Mouse (Mus musculus) hindbrain, embryonic 15.5 days (tissue): Measurements from ENCODE around the gene Bend5. TPM values are rescaled to one million over a fixed set of nuclear protein-coding genes. Genes with fewer than 3 reads are reported as not detected.
A peak's percentile ranks its signal among the peaks of the same experiment; 100 is the strongest.

ENCODE experiments used
- ATAC-seq: fragments of 200-750 bp; cut with Nextera tagmentation; 2 replicates; pipeline ENCODE4 v1.8.0; 2017; ENCODE audit warnings: low read depth, moderate number of reproducible peaks, moderate TSS enrichment; ENCODE audit not compliant: low FRiP score
- H3K27ac ChIP-seq: fragments of 300-500 bp; sonication (generic); replicated peaks from 2 replicates; pipeline ENCODE4 v1.5.1; 2015; ENCODE audit warnings: mild to moderate bottlenecking, inconsistent platforms
- H3K27me3 ChIP-seq: fragments of 300-500 bp; sonication (generic); 2 replicates; pipeline ENCODE4 v1.6.1; 2015; ENCODE audit warnings: control low read depth, inconsistent platforms
- H3K36me3 ChIP-seq: fragments of 300-500 bp; sonication (generic); 2 replicates; pipeline ENCODE4 v1.6.1; 2015; ENCODE audit warnings: control low read depth, inconsistent platforms
- H3K4me1 ChIP-seq: fragments of 300-500 bp; sonication (generic); replicated peaks from 2 replicates; pipeline ENCODE4 v1.6.1; 2015; ENCODE audit warnings: control low read depth, inconsistent platforms
- H3K4me2 ChIP-seq: fragments of 300-500 bp; sonication (generic); 2 replicates; pipeline ENCODE4 v1.6.1; 2015; ENCODE audit warnings: moderate library complexity, mild to moderate bottlenecking, inconsistent platforms
- H3K4me3 ChIP-seq: fragments of 300-500 bp; sonication (generic); 2 replicates; pipeline ENCODE4 v1.5.1; 2015; ENCODE audit warnings: mild to moderate bottlenecking, inconsistent platforms
- H3K9ac ChIP-seq: fragments of 300-500 bp; sonication (generic); 2 replicates; pipeline ENCODE4 v1.6.1; 2015; ENCODE audit warnings: inconsistent platforms
- H3K9me3 ChIP-seq: fragments of 300-500 bp; sonication (generic); 2 replicates; pipeline ENCODE4 v1.6.1; 2016; ENCODE audit warnings: control low read depth, inconsistent platforms
- WGBS: fragments of 180-500 bp; shearing (Covaris S2); methylation state at CpG from one replicate; pipeline ENCODE4 v1.1.7; 2015; 5-methylcytosine and 5-hydroxymethylcytosine counted together
- polyA plus RNA-seq: library from polyadenylated mRNA; unstranded; fragments of >200 nt; fragmentation: Nextera tagmentation; extraction: Ambion mirVana; gene quantifications from 2 replicates; pipeline ENCODE4 v1.2.1, GENCODE M21; 2015

Bend5 gene
- polyA plus RNA-seq, 1 experiment from 2014 or later = 57.5 TPM

DNA sequence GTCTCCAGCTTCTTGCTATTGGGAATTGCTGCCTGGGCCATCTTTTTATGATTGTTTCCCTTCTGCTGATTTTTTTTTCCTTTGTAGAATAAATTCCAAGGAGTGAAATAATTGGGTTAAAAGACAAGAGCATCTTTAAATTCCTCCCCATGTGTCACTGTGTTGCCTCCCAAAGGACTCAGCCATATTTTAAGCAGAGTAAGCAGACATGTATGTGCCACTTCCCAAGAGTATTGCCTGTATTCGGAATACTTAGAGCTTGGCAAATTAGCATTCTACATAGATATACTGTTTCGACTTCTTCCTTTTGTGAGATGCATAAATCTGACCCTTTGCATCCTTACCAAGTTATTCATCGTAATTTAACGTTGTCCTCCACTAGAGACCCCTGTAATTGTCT is 53.0 kb downstream of the Bend5 start:
- Histone ChIP-seq H3K4me3 (no peak overlapping the region), H3K36me3 (no peaks in the 10 kb centered on the region), H3K9me3 (no peaks in the 10 kb centered on the region), H3K27me3 (no peaks in the 10 kb centered on the region), H3K9ac (no peak overlapping the region), H3K27ac (no peak overlapping the region), H3K4me1 (peaks cover 15% of the 10 kb centered on the region), H3K4me2 (no peak overlapping the region)
- ATAC-seq = no peak
- 78% methylated on average over 4 of the region's 4 CpGs for WGBS

- WGBS = 78% methylated on average over 2 of the region's 2 CpGs
- Histone ChIP-seq H3K27ac (no peak overlapping the region), H3K4me2 (no peak overlapping the region), H3K27me3 (no peaks in the 10 kb centered on the region), H3K36me3 (no peaks in the 10 kb centered on the region), H3K4me3 (no peak overlapping the region), H3K4me1 (peaks cover 20% of the 10 kb centered on the region), H3K9me3 (no peaks in the 10 kb centered on the region), H3K9ac (no peak overlapping the region)
- ATAC-seq = no peak
Observed at GRCm38 (mm10) chr4:111469847-111470246, 55.0 kb downstream of the Bend5 start.

GRCm38 (mm10) chr4:111471726-111472125 is 56.9 kb downstream of the Bend5 start:
- H3K27ac ChIP-seq = no peak overlapping the region
- no peak for ATAC-seq
- H3K4me3 ChIP-seq = no peak overlapping the region
- no peak overlapping the region for H3K9ac ChIP-seq
- no peaks in the 10 kb centered on the region for H3K36me3 ChIP-seq
- H3K4me2 ChIP-seq = no peak overlapping the region
- WGBS = 80% methylated on average over 3 of the region's 3 CpGs
- H3K4me1 ChIP-seq = peaks cover 25% of the 10 kb centered on the region
- H3K27me3 ChIP-seq = no peaks in the 10 kb centered on the region
- H3K9me3 ChIP-seq = no peaks in the 10 kb centered on the region

DNA sequence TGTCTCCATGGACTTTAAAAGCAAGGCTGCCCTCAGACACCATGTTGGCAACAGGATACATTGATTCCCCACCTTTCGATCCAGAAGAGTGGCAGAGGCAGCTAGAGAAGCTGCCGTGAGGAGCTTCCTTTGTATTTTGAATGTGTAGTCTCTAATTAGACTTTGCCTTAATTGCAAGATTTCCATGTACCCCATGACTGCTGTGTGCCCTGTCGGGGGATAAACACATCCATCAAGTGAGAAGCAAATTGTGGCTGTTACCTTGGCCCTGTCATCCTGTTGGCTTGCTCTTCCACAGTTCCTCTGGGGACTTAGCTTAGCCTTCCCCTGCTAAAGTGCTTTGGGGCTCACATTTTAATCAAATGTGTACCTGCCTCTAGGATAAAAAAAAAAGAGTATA is 57.7 kb downstream of the Bend5 start:
- H3K27ac ChIP-seq = 0 out of 2 replicates have a peak overlapping the region, but pooled peaks have one; percentile 6

DNA sequence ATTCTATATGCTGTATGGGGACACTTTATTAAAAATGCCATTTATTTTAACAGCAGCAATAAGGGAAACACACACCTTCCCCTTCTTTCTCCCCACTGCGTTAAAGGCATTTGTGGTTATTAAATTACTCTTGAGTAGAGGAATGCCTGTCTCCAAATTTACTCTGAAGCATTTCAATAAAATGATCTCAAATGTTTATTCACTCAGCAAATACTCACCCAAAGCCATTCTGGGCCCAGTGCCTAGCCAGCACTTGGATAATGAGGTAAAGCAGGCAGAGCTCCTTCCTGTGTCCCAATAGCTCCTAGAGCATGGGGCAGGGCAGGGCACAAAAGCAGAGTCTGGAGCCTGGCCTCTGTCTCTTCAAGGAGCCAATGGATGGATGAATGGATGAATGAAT is 58.2 kb downstream of the Bend5 start:
- Histone ChIP-seq H3K9me3 (no peaks in the 10 kb centered on the region), H3K27ac (0 out of 2 replicates have a peak overlapping the region, but pooled peaks have one; percentile 9), H3K4me2 (no peak overlapping the region), H3K9ac (no peak overlapping the region), H3K4me3 (no peak overlapping the region), H3K36me3 (no peaks in the 10 kb centered on the region), H3K4me1 (peaks cover 18% of the 10 kb centered on the region), H3K27me3 (0 out of 2 replicates have a peak, but pooled peaks cover 4% of the 10 kb centered on the region)
- 65% methylated on average over 1 of the region's 1 CpGs for WGBS
- no peak for ATAC-seq

More for the DNA sequence above, 57.7 kb downstream of the Bend5 start:
- Histone ChIP-seq H3K36me3 (no peaks in the 10 kb centered on the region), H3K4me1 (peaks cover 18% of the 10 kb centered on the region), H3K4me2 (no peak overlapping the region), H3K27me3 (no peaks in the 10 kb centered on the region), H3K9ac (no peak overlapping the region), H3K9me3 (no peaks in the 10 kb centered on the region), H3K4me3 (no peak overlapping the region)
- ATAC-seq = no peak
- 33% methylated on average over 3 of the region's 3 CpGs for WGBS

- WGBS = 21% methylated on average over 10 of the region's 10 CpGs
Observed at GRCm38 (mm10) chr4:111475374-111475971, 60.7 kb downstream of the Bend5 start.

GRCm38 (mm10) chr4:111477507-111477906 is 62.7 kb downstream of the Bend5 start:
- Histone ChIP-seq H3K27ac (no peak overlapping the region), H3K36me3 (no peaks in the 10 kb centered on the region), H3K4me1 (peaks cover 12% of the 10 kb centered on the region), H3K27me3 (0 out of 2 replicates have a peak, but pooled peaks cover 4% of the 10 kb centered on the region), H3K4me2 (no peak overlapping the region), H3K4me3 (no peak overlapping the region), H3K9me3 (no peaks in the 10 kb centered on the region), H3K9ac (no peak overlapping the region)
- ATAC-seq = no peak
- WGBS = 37% methylated on average over 4 of the region's 4 CpGs

More at GRCm38 (mm10) chr4:111475374-111475971, 60.7 kb downstream of the Bend5 start:
- no peak overlapping the region for H3K27ac ChIP-seq
- H3K36me3 ChIP-seq = no peaks in the 10 kb centered on the region
- no peak overlapping the region for H3K4me3 ChIP-seq
- H3K9me3 ChIP-seq = no peaks in the 10 kb centered on the region
- peaks cover 18% of the 10 kb centered on the region for H3K4me1 ChIP-seq
- peak; percentile 59 for ATAC-seq
- no peak overlapping the region for H3K9ac ChIP-seq
- no peak overlapping the region for H3K4me2 ChIP-seq
- H3K27me3 ChIP-seq = 0 out of 2 replicates have a peak, but pooled peaks cover 4% of the 10 kb centered on the region

GRCm38 (mm10) chr4:111483499-111483898 is 68.7 kb downstream of the Bend5 start:
- H3K27me3 ChIP-seq = 0 out of 2 replicates have a peak, but pooled peaks cover 3% of the 10 kb centered on the region
- no peak for ATAC-seq
- H3K4me1 ChIP-seq = 0 out of 2 replicates have a peak, but pooled peaks cover 8% of the 10 kb centered on the region
- whole genome bisulfite sequencing = 88% methylated on average over 5 of the region's 5 CpGs
- no peak overlapping the region for H3K27ac ChIP-seq
- H3K4me2 ChIP-seq = no peak overlapping the region
- no peak overlapping the region for H3K9ac ChIP-seq
- H3K36me3 ChIP-seq = no peaks in the 10 kb centered on the region
- no peaks in the 10 kb centered on the region for H3K9me3 ChIP-seq
- no peak overlapping the region for H3K4me3 ChIP-seq

GRCm38 (mm10) chr4:111485189-111485588 is 70.4 kb downstream of the Bend5 start:
- Histone ChIP-seq H3K36me3 (no peaks in the 10 kb centered on the region), H3K4me2 (no peak overlapping the region), H3K27me3 (0 out of 2 replicates have a peak, but pooled peaks cover 3% of the 10 kb centered on the region), H3K4me1 (0 out of 2 replicates have a peak, but pooled peaks cover 8% of the 10 kb centered on the region), H3K9me3 (no peaks in the 10 kb centered on the region), H3K27ac (no peak overlapping the region), H3K9ac (no peak overlapping the region), H3K4me3 (no peak overlapping the region)
- ATAC-seq = peak; percentile 60; the same call in 1 of the 2 replicates
- WGBS = 63% methylated on average over 5 of the region's 5 CpGs

DNA sequence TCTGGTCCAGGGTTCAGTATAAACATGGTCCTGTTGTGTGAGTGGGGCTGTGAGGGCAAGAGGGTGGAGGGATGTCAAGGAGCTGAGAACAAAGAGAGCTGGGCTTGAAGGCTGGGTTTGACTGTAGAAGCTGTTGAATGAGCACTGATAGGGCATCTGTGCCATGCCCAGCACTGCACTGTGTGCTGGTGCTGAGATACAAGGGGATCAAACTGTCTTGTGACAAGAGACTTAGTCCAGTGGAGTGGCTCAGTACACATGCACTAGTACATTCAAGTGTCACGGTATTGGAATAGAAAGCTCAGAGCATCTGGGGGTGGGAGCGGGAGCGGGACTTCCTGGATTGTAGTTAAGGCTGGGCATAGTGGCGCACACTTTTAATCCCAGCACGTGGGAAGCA is 71.4 kb downstream of the Bend5 start:
- H3K4me1 ChIP-seq = 0 out of 2 replicates have a peak, but pooled peaks cover 8% of the 10 kb centered on the region
- no peak overlapping the region for H3K4me3 ChIP-seq
- H3K36me3 ChIP-seq = no peaks in the 10 kb centered on the region
- H3K27me3 ChIP-seq = 0 out of 2 replicates have a peak, but pooled peaks cover 3% of the 10 kb centered on the region
- H3K9ac ChIP-seq = no peak overlapping the region
- peak; percentile 47; the same call in 1 of the 2 replicates for ATAC-seq
- H3K9me3 ChIP-seq = no peaks in the 10 kb centered on the region
- H3K27ac ChIP-seq = no peak overlapping the region
- H3K4me2 ChIP-seq = no peak overlapping the region
- WGBS = 69% methylated on average over 5 of the region's 5 CpGs

DNA sequence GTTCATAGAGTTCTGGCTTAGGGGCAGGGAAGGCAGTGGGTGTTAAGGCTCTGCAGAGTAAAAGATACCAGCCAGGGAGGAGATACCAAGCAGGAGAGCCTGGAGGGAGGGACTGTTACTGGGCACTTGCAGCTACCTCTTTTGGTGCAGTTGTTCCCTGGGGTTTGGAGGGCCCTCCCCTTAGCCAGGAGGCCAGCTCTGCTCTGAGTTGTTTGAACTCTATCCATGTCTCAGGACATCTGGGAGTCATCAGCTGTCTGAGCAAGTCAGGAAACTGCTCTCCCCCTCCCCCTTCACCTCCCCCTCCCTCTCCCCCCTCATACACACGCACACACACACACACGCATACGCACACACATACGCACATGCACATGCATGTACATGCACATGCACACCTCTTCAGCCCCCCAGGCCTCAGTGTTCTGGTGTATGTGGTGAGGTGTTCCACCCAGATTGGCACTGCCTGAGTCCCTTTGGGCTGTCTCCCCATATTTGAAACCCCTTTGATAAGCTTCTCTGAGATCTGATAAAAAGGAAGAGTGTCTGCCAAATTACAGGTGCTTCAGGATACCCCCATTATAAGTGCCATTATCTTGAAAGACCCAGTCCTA is 72.5 kb downstream of the Bend5 start:
- Histone ChIP-seq H3K9me3 (no peaks in the 10 kb centered on the region), H3K9ac (no peak overlapping the region), H3K4me1 (0 out of 2 replicates have a peak, but pooled peaks cover 8% of the 10 kb centered on the region), H3K4me2 (no peak overlapping the region), H3K36me3 (no peaks in the 10 kb centered on the region), H3K4me3 (no peak overlapping the region), H3K27ac (no peak overlapping the region), H3K27me3 (0 out of 2 replicates have a peak, but pooled peaks cover 3% of the 10 kb centered on the region)
- WGBS = 88% methylated on average over 4 of the region's 4 CpGs
- no peak for ATAC-seq

DNA sequence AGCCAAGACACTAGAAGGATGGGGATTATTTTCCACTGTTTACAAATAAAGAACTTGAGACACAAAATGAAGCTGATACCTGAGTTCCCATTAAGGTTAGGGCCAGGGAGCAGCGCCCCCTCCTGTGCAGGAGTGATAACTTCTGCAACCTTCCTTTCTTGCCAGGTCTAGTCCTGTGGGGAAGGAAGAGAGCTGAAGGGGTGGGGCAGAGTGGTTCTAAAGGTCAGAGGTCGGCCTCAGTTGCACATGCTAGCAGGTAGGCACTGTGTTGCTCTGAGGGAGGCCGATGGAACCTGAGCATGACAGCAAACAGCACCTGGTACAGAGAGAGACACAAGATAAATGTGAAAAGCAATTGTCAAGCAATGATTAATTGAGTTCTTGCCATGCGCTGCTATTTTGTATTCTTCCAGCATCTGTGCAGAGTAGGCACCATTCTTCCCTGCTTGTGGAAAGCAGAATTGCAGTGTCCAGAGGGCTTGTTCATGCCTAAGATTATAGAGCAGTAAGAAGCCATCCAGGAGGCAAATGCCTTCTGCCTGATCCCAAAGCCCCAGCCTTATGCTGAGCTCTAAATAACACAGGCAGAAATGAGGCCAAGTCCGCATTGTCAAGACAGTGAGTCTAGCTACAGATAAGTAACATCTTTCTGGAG is 79.1 kb downstream of the Bend5 start:
- WGBS = 50% methylated on average over 5 of the region's 5 CpGs

More for the DNA sequence above, 79.1 kb downstream of the Bend5 start:
- Histone ChIP-seq H3K4me3 (no peak overlapping the region), H3K9ac (no peak overlapping the region), H3K36me3 (no peaks in the 10 kb centered on the region), H3K27ac (peak overlapping the region; percentile 59; the same call in 1 of the 2 replicates), H3K4me1 (peaks cover 3% of the 10 kb centered on the region), H3K9me3 (no peaks in the 10 kb centered on the region), H3K27me3 (no peaks in the 10 kb centered on the region), H3K4me2 (no peak overlapping the region)
- peak; percentile 75 for ATAC-seq
